Mouse (Mus musculus) ES-Bruce4 (cell line): ENCODE data around the gene Rab3a.

Source experiments
- CTCF ChIP-seq: IDR thresholded peaks from one replicate; pipeline ENCODE4 v1.8.1; 2011; ENCODE audit warnings: low read depth, low read length
- POLR2A ChIP-seq: IDR thresholded peaks from one replicate; pipeline ENCODE4 v1.8.1; 2011; ENCODE audit warnings: low read length; ENCODE audit not compliant: insufficient read depth

DNA sequence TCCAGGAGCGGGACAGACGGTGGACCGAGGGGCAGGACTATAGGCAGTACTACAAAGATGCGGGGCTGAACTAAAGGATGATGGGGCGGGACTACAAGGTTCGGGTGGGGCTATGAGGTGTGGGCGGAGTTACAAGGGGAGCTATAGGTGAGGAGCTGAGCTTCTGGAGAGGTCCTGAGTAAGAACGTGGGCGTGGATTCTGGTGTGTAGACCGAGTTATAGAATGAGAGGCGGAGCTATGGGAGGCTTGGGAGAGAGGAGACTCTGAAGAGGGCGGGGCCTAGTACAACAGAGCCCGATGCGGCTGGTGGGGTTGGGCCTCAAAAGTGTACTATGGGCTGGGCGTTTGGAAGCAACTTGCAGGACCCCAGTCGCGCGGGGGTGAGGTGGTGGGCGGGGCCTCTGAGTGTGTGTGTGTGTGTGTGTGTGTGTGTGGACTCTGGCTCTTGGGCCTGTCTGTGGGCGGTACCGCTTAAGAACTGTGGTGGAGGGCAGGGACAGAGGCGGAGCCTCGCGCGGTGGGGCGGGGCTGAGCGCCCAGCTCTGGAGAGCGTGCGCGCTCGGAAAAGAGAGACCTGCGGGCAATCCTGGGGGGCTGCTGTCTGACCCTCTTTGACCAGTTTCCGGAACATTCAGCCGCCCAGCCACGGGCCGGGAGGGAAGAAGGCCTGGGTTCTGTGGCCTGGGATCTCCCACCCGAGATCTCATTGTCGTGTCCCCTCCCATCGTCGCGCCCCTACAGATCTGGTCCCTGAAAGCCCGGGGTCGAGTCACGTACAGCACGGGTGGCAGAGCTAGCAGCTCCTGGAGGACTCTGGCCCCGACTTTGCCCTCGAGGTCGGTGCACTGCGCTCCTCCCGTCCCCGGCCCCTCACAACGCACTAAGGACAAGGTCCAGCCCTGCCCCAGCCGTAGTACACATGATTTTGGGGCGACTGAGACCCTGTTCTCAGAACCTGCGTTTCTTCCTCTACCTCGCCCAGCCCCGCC lies 42.9 kb downstream of the Rab3a start:
- TF ChIP-seq POLR2A (no peak), CTCF (no peak)
